Mouse (Mus musculus): ENCODE results near the gene Lmod1. TPM values are rescaled to one million over a fixed set of nuclear protein-coding genes. Genes with fewer than 3 reads are reported as not detected.
"Not testable (repeated sequence)": the region's sequence is repeated elsewhere in the genome, so short reads cannot be mapped to it uniquely, and the experiment has no call there.

The Lmod1 gene
- total RNA-seq, 1 experiment from 2014 or later, result not detected

- ATAC-seq (ENCODE audit: extremely low read depth, insufficient number of reproducible peaks, low FRiP score, poor library complexity, severe bottlenecking), result no peak
Observed at GRCm38 (mm10) chr1:135351953-135352352, 27.3 kb downstream of the Lmod1 start.

DNA sequence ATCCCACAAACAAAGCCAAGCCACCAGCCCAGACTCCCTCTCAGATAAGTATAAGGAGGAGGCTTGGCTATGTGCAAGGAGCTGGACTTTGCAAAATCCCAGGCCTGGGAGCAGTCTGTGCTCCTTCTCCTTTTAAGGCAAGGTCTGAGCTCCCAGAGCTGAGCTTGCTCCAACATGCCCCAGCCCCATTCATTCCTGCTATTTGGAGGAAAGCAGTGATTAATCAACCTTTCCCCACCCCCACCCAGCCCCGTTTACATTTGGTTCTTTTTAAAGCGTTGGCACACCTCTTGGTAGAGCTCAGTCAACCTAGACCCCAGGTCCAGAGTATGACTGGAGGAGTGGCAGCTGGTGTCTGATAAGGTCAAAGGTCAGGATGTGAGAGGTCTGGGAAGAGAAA lies 34.5 kb downstream of the Lmod1 start:
- ATAC-seq (ENCODE audit: extremely low read depth, insufficient number of reproducible peaks, low FRiP score, poor library complexity, severe bottlenecking), result no peak

DNA sequence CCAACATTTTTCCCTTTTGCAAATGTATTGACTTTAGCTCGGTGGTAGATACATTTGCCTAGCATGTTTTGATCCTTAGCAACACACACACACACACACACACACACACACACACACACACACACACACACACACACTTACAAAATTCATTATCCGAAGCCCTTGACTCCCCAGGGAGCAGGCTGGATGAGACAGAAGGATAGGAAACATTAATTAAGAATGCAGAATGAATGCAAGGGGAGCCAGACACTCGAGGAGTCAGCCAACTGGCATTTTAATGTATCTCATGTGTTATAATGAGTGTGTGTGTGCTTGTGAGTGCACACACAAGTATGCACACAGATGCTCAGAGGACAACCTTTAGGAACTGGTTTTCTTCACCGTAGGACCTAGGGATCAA lies 36.9 kb downstream of the Lmod1 start:
- no peak for ATAC-seq (ENCODE audit: extremely low read depth, insufficient number of reproducible peaks, low FRiP score, poor library complexity, severe bottlenecking)

DNA sequence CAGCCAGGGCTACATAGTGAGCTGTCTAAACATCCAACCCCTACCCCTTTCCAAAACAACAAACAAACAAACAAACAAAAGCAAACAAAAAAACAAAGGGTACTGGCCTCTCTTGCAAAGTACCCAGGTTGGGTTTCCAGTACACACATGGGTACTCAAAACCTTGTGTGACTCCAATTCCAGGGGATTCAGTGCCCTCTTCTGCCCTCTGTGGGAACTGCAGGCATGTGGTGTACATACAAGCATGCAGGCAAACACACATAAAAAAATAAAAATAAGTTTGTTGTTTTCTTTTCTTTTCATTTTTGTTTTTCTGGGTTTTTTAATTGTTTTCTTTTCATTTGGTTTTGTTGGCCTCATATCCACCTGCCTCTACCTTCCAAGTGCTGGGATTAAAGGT lies 37.5 kb downstream of the Lmod1 start:
- no peak for ATAC-seq (ENCODE audit: extremely low read depth, insufficient number of reproducible peaks, low FRiP score, poor library complexity, severe bottlenecking)

GRCm38 (mm10) chr1:135363446-135363845 lies 38.8 kb downstream of the Lmod1 start:
- ATAC-seq (ENCODE audit: extremely low read depth, insufficient number of reproducible peaks, low FRiP score, poor library complexity, severe bottlenecking), result no peak

DNA sequence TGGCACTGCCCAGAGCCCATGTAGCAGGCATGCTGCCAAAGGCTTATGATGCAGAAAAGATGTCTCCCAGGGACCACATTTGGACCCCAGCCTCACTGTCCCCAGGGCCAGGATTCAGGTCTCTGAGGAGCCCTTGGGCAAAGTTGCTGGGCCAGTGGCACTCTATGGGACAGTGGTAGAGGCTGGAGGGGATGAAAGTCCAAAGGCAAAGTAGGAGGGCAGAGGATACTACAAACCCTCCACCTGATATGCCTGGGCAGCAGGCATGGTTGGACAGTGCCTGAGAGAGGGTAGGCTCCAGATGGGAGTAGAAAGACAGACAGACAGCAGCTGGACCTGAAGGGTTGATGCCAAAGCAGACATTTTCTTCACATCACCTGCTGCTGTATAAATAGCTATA lies 41.8 kb downstream of the Lmod1 start:
- ATAC-seq (ENCODE audit: extremely low read depth, insufficient number of reproducible peaks, low FRiP score, poor library complexity, severe bottlenecking), result no peak

DNA sequence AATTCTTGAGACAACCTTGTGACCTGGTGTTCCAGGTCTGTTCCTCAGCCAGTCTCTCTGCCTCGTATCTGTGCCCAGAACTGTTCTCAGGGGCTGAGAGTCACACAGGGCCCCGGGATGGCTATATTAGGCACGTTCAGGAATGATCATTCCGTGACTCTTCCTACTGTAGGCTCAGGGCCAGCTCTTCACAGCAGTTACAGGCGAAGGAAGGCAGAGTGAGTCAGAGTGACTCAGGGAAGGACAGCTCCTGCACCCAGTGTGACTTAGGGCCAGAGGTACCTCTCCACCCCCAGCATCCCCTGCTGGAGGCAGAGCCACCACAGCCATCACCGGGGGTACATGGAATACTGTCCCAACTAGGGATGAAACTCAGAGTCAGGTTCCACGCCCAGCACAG lies 42.4 kb downstream of the Lmod1 start:
- ATAC-seq (ENCODE audit: extremely low read depth, insufficient number of reproducible peaks, low FRiP score, poor library complexity, severe bottlenecking), result no peak

DNA sequence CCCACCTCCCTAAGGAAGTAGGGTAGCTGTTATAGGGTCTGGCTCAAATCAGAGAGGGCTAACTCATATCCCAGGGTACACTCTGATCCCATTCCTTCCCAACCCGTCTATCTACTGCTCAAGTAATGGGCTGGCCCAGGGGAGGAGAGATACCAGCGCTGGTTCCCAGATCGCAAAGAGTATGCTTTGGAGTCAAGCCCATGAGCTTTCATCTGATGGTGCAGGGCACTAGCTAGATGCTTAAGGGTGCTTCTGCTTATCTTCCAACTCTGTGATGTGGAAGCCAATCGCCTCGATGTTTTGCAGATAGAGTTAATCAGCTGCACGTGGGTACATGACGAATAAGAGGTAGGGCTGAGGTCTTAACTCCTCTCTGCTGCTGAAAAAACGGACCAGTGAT lies 43.0 kb downstream of the Lmod1 start:
- no peak for ATAC-seq (ENCODE audit: extremely low read depth, insufficient number of reproducible peaks, low FRiP score, poor library complexity, severe bottlenecking)

DNA sequence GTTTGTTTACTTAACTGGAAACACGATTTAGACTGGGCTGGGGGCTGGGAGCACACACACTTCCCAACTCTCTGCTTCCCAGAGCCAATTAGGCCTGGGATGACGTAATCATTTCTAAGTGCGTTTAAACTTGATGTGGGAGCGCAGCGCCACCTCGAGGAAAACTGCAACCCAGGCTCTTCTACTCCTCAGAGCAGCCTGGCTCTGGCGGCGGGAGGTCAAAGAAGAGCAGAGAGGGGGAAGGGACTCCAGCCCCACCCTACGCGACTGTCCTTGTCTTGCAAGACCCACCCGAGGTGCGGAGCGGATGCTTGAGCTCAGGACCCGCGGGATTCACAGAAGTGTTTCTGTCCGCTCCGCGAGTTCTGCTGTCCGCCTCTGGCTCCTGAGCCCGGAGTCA lies 43.6 kb downstream of the Lmod1 start:
- ATAC-seq (ENCODE audit: extremely low read depth, insufficient number of reproducible peaks, low FRiP score, poor library complexity, severe bottlenecking), result peak; percentile 40; the same call in 1 of the 2 replicates

- no peak for ATAC-seq (ENCODE audit: extremely low read depth, insufficient number of reproducible peaks, low FRiP score, poor library complexity, severe bottlenecking)
Observed at GRCm38 (mm10) chr1:135368982-135369381, 44.4 kb downstream of the Lmod1 start.

DNA sequence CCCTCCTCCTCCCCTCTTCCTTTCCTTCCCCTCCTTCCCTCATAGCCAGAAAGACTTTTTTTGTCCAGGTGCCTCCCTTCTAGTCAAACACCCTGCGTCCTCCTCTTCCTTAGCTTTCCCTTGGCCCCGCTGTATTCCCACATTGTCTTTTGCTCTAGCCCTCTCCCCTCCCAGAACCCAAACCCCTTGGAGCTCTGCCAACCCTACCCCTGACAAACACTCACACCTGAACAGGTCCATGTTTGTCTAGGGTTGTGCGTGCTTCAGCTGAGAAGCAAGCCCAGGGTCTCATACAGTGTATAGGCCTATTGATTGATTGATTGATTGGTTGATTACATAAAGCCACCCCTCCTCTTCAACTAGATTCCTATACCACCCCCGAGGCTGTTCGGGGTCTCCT lies 44.8 kb downstream of the Lmod1 start:
- no peak for ATAC-seq (ENCODE audit: extremely low read depth, insufficient number of reproducible peaks, low FRiP score, poor library complexity, severe bottlenecking)

DNA sequence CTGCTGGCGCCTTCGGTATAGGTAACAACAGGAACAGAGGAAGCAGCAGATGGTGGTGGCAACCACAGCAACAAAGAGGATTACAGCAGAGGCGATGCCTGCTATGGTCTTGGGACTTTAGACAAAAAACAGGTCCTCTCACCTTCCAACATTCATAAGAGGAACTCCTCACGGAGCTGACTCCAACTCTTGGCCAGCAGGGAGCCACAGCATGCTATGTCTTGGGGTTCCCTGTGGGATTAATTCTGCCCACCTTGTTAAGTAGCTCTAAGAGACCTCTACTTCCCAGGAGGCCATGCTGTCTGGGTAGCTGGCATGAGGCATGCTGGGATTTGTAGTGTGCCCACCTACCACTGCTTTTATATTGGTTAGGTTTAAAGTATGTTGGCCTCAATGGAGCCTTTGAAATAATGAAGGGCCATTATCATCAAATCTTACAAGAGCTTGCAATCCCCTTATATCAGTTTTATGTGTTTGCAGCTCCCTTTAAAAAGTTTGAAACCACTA lies 48.6 kb downstream of the Lmod1 start:
- ATAC-seq (ENCODE audit: extremely low read depth, insufficient number of reproducible peaks, low FRiP score, poor library complexity, severe bottlenecking), result no peak

DNA sequence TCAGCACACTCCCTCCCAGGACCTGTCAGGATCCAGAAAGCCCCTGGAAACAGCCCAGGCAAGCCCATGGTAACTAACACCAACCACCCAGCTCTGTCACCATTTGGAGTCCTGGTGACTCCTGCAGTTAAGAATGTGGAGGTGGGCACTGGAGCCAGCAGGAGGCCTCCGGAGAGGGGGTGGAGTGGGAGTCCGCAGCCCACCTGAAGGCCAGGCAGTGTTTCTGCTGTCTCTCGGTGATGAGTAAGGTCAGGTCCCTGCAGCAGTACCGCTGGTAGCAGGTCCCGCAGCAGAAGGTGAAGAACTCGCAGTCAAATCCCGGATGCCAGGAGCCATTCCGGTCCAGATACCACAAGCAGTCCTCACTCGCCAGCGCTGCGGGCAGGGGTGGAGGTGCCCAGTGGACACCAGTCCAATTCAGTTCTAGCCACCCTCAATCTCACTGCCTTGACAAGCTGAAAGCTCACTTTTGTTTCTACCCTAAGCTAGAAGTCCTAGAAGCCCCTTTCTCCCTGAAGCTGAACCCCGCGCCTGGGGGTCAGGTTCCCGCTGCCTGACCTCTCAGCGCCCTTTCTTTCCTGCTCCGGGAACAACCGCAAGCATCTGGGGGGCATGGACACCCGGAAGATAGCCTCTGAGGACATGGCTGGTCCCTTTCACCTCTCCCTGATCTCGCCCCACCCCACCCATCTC lies 49.7 kb downstream of the Lmod1 start:
- no peak for ATAC-seq (ENCODE audit: extremely low read depth, insufficient number of reproducible peaks, low FRiP score, poor library complexity, severe bottlenecking)

GRCm38 (mm10) chr1:135374868-135375581 lies 50.4 kb downstream of the Lmod1 start, which contains the start of gene Shisa4:
Gene Shisa4 (minus strand): TSS chr1:135375237.
- ATAC-seq (ENCODE audit: extremely low read depth, insufficient number of reproducible peaks, low FRiP score, poor library complexity, severe bottlenecking), result no peak

- no peak for ATAC-seq (ENCODE audit: extremely low read depth, insufficient number of reproducible peaks, low FRiP score, poor library complexity, severe bottlenecking)
Observed at GRCm38 (mm10) chr1:135378576-135378975, 54.0 kb downstream of the Lmod1 start.

- no peak for ATAC-seq (ENCODE audit: extremely low read depth, insufficient number of reproducible peaks, low FRiP score, poor library complexity, severe bottlenecking)
Observed at GRCm38 (mm10) chr1:135379048-135379447, 54.4 kb downstream of the Lmod1 start.

- ATAC-seq (ENCODE audit: extremely low read depth, insufficient number of reproducible peaks, low FRiP score, poor library complexity, severe bottlenecking), result no peak
Observed at GRCm38 (mm10) chr1:135380071-135380991, 55.7 kb downstream of the Lmod1 start.

DNA sequence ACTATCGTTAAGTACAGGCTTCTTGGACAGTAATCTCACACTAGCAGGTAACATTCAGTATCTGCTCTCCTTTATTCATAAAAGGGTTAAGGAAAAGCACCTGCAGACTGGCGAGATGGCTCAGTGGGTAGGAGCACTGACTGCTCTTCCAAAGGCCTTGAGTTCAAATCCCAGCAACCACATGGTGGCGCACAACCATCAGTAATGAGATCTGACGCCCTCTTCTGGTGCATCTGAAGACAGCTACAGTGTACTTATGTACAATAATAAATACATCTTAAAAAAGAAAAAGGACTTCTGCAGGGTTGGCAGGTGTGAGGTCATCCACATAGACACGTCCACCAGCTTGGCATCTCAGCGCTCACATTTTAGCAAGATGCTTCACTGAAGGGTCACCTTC lies 57.0 kb downstream of the Lmod1 start:
- ATAC-seq (ENCODE audit: extremely low read depth, insufficient number of reproducible peaks, low FRiP score, poor library complexity, severe bottlenecking), result not testable (repeated sequence)

DNA sequence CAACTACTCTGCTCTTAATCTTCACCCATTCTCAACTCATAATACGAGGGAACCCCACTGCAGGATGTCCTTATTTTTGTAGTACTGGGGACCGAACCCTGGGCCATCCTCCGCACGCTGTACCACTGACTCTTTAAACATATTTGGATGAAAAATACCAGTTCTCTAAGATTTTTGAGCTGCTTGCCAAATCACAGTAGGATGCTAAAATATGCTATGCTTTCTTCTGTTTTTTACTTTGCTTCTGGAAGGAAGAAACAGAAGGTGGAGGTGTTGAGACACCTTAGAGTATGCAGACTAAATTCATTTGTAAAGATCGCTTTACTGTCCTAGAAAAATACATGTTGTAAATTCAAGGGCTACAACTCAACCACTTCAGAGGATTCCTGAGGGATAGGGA lies 59.6 kb downstream of the Lmod1 start:
- ATAC-seq (ENCODE audit: extremely low read depth, insufficient number of reproducible peaks, low FRiP score, poor library complexity, severe bottlenecking), result no peak
